Mouse (Mus musculus): ENCODE measurements around the gene Cntn4.
A peak's percentile ranks its signal among the peaks of the same experiment; 100 is the strongest.

The Cntn4 gene

GRCm38 (mm10) chr6:105677149-105678031 lies at the start of gene Cntn4:
Gene Cntn4 (plus strand): TSS chr6:105677660.
- DNase-seq: peak in 1 of 2 experiments; percentile 4

GRCm38 (mm10) chr6:105674276-105674675 lies 3.2 kb upstream of the Cntn4 start:
- no peak for DNase-seq

GRCm38 (mm10) chr6:105675099-105675498 lies 2.4 kb upstream of the Cntn4 start:
- no peak for DNase-seq

- DNase-seq: no peak
Observed at GRCm38 (mm10) chr6:105676637-105677036, 823 bp upstream of the Cntn4 start.

- DNase-seq: no peak
Observed at GRCm38 (mm10) chr6:105678778-105679177, 1.3 kb downstream of the Cntn4 start.

GRCm38 (mm10) chr6:105681496-105681895 lies 4.0 kb downstream of the Cntn4 start:
- no peak for DNase-seq

- no peak for DNase-seq
Observed at GRCm38 (mm10) chr6:105683251-105683650, 5.8 kb downstream of the Cntn4 start.

GRCm38 (mm10) chr6:105684123-105684522 lies 6.7 kb downstream of the Cntn4 start:
- DNase-seq: no peak

- DNase-seq: no peak
Observed at GRCm38 (mm10) chr6:105688195-105688594, 10.7 kb downstream of the Cntn4 start.

GRCm38 (mm10) chr6:105742026-105742425 lies 64.6 kb downstream of the Cntn4 start:
- no peak for DNase-seq

GRCm38 (mm10) chr6:105780616-105781015 lies 103.2 kb downstream of the Cntn4 start:
- no peak for DNase-seq

- DNase-seq: no peak
Observed at GRCm38 (mm10) chr6:105788462-105788861, 111.0 kb downstream of the Cntn4 start.

- no peak for DNase-seq
Observed at GRCm38 (mm10) chr6:105835099-105835498, 157.6 kb downstream of the Cntn4 start.

- DNase-seq: no peak
Observed at GRCm38 (mm10) chr6:105847296-105847695, 169.8 kb downstream of the Cntn4 start.

GRCm38 (mm10) chr6:105892838-105893237 lies 215.4 kb downstream of the Cntn4 start:
- DNase-seq: no peak

- DNase-seq: no peak
Observed at GRCm38 (mm10) chr6:105938485-105938884, 261.0 kb downstream of the Cntn4 start.

- DNase-seq: no peak
Observed at GRCm38 (mm10) chr6:105939303-105939702, 261.8 kb downstream of the Cntn4 start.

- DNase-seq: no peak
Observed at GRCm38 (mm10) chr6:105940591-105940990, 263.1 kb downstream of the Cntn4 start.

GRCm38 (mm10) chr6:105991492-105991891 lies 314.0 kb downstream of the Cntn4 start:
- DNase-seq: no peak

GRCm38 (mm10) chr6:106013018-106013417 lies 335.6 kb downstream of the Cntn4 start:
- DNase-seq: no peak

- DNase-seq: no peak
Observed at GRCm38 (mm10) chr6:106015126-106015525, 337.7 kb downstream of the Cntn4 start.

- DNase-seq: no peak
Observed at GRCm38 (mm10) chr6:106048878-106049277, 371.4 kb downstream of the Cntn4 start.

GRCm38 (mm10) chr6:106056123-106056522 lies 378.7 kb downstream of the Cntn4 start:
- no peak for DNase-seq

- DNase-seq: no peak
Observed at GRCm38 (mm10) chr6:106078071-106078603, 400.7 kb downstream of the Cntn4 start.

All from spleen, adult 18-20 months (tissue).